Mouse (Mus musculus): Measurements from ENCODE around the gene Bivm.

DNA sequence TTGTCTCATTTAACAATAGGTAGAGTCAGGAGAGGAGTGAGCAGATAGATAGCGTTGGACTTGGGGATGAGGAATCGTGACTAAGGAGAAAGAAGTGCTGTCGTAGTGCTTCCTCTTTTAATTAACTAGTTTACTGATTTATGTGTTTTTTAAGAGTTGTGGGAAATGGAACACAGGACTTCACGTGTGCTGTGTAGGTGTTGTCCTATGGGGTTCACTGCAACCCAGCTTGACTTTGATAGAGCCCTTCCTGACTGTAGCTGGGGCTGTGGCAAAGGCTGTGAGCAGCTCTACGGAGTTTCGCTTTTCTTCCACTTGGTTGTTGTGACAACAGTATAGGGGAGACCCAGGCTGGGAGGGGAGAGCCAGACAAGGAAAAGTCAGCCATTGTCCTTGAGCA is 39.6 kb downstream of the Bivm start:
- TF ChIP-seq CTCF (IDR thresholded peaks at IDR 0.05; ENCODE audit: control insufficient read depth, insufficient read depth, insufficient read length) (no peak), USF1 (IDR thresholded peaks at IDR 0.05; ENCODE audit: low read depth) (no peak), MYOD1 (IDR thresholded peaks at IDR 0.05; ENCODE audit: control insufficient read depth, insufficient read length, low read depth) (no peak)
